Mouse (Mus musculus) lung, postnatal 0 days (tissue): Measurements from ENCODE around the gene Pou2f1. TPM values are rescaled to one million over a fixed set of nuclear protein-coding genes. Genes with fewer than 3 reads are reported as not detected.

ENCODE experiments used
- ATAC-seq: fragments of 200-750 bp; cut with Nextera tagmentation; 2 replicates; pipeline ENCODE4 v1.8.0; 2017; ENCODE audit warnings: moderate library complexity
- DNase-seq: peaks from one replicate; pipeline ENCODE4 v3.0.0-alpha.2; 2016; ENCODE audit warnings: low spot score
- H3K27ac ChIP-seq: fragments of 300-500 bp; sonication (generic); 2 replicates; pipeline ENCODE4 v1.5.1; 2014; ENCODE audit warnings: antibody characterized with exemption, mild to moderate bottlenecking, low read length, mixed read lengths
- H3K27me3 ChIP-seq: fragments of 300-500 bp; sonication (generic); replicated peaks from 2 replicates; pipeline ENCODE4 v1.6.1; 2014; ENCODE audit warnings: low read length, mixed read lengths; ENCODE audit not compliant: insufficient read depth
- H3K36me3 ChIP-seq: fragments of 300-500 bp; sonication (generic); 2 replicates; pipeline ENCODE4 v1.6.1; 2014; ENCODE audit warnings: low read length, mixed read lengths; ENCODE audit not compliant: insufficient read depth
- H3K4me1 ChIP-seq: fragments of 300-500 bp; sonication (generic); 2 replicates; pipeline ENCODE4 v1.6.1; 2014; ENCODE audit warnings: antibody characterized with exemption, low read depth, low read length, mixed read lengths; ENCODE audit not compliant: insufficient read depth
- H3K4me2 ChIP-seq: fragments of 300-500 bp; sonication (generic); replicated peaks from 2 replicates; pipeline ENCODE4 v1.6.1; 2014; ENCODE audit warnings: low read depth, mild to moderate bottlenecking, low read length, moderate library complexity, mixed read lengths
- H3K4me3 ChIP-seq: fragments of 300-500 bp; sonication (generic); 2 replicates; pipeline ENCODE4 v1.5.1; 2014; ENCODE audit warnings: low read depth, low read length
- H3K9ac ChIP-seq: fragments of 300-500 bp; sonication (generic); replicated peaks from 2 replicates; pipeline ENCODE4 v1.6.1; 2014; ENCODE audit warnings: low read depth, mild to moderate bottlenecking
- H3K9me3 ChIP-seq: fragments of 300-500 bp; sonication (generic); 2 replicates; pipeline ENCODE4 v1.6.1; 2016; ENCODE audit warnings: low read length, mixed read lengths
- CTCF ChIP-seq: IDR thresholded peaks from 2 replicates; pipeline ENCODE4 v1.5.1; 2016; ENCODE audit warnings: antibody characterized with exemption, mild to moderate bottlenecking
- EP300 ChIP-seq: IDR thresholded peaks from 2 replicates; pipeline ENCODE4 v1.6.1; 2016; ENCODE audit warnings: antibody characterized with exemption, mild to moderate bottlenecking, control low read depth
- WGBS: fragments of 180-500 bp; shearing (Covaris S2); extraction: QIAGEN DNeasy Blood & Tissue Kit; methylation state at CpG from one replicate; pipeline ENCODE4 v1.1.7; 2014; 5-methylcytosine and 5-hydroxymethylcytosine counted together
- polyA plus RNA-seq: library from polyadenylated mRNA; unstranded; fragments of >200 nt; fragmentation: Nextera tagmentation; extraction: Ambion mirVana; gene quantifications from 2 replicates; pipeline ENCODE4 v1.2.1, GENCODE M21; 2015

Pou2f1 gene
- polyA plus RNA-seq, 1 experiment from 2014 or later = 7.9 TPM

DNA sequence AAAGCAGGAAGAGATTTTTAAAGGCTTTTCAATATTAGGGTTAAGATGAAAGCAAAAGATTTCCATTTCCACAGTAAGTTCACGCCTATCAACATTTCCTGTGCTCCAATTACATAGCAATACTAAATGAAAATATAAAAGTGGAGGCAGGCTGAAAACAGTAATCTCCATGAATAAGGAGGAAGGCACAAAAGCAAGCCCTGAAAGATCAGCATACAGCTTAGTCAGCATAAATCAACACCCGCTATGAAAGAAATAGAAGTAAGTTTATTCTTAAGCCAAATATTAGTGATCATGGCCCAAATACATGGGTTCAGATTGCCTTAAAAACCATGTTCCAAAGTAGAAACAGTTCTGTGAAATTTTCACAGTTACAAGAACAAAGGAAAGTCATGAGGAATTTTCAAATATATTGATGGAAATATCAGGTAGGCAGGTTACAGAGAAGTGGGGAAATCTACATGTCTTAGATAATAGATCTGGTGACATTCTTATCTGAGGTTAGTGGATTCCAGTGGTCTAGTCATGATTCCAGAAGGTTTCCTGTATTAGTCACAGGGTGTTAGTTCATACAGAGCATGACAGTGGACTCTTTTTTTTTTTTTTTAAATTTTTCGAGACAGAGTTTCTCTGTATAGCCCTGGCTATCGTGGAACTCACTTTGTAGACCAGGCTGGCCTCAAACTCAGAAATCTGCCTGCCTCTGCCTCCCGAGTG lies 6.3 kb upstream of the Pou2f1 start:
- H3K9me3 ChIP-seq = no peaks in the 10 kb centered on the region
- ATAC-seq (no peak), DNase-seq (no peak)
- no peaks in the 10 kb centered on the region for H3K27me3 ChIP-seq
- WGBS = 84% methylated on average over 5 of the region's 5 CpGs
- H3K4me1 ChIP-seq = no peaks in the 10 kb centered on the region
- no peak overlapping the region for H3K9ac ChIP-seq
- H3K27ac ChIP-seq = no peak overlapping the region
- no peaks in the 10 kb centered on the region for H3K36me3 ChIP-seq
- TF ChIP-seq EP300 (no peak), CTCF (no peak)
- no peak overlapping the region for H3K4me2 ChIP-seq
- no peak overlapping the region for H3K4me3 ChIP-seq

GRCm38 (mm10) chr1:166007026-166007425 lies 4.5 kb upstream of the Pou2f1 start:
- Histone ChIP-seq H3K9ac (no peak overlapping the region), H3K4me3 (no peak overlapping the region), H3K9me3 (no peaks in the 10 kb centered on the region), H3K27me3 (no peaks in the 10 kb centered on the region), H3K27ac (no peak overlapping the region), H3K36me3 (no peaks in the 10 kb centered on the region), H3K4me1 (no peaks in the 10 kb centered on the region), H3K4me2 (no peak overlapping the region)
- ATAC-seq (no peak), DNase-seq (no peak)
- TF ChIP-seq EP300 (no peak), CTCF (no peak)
- 40% methylated on average over 3 of the region's 3 CpGs for WGBS

DNA sequence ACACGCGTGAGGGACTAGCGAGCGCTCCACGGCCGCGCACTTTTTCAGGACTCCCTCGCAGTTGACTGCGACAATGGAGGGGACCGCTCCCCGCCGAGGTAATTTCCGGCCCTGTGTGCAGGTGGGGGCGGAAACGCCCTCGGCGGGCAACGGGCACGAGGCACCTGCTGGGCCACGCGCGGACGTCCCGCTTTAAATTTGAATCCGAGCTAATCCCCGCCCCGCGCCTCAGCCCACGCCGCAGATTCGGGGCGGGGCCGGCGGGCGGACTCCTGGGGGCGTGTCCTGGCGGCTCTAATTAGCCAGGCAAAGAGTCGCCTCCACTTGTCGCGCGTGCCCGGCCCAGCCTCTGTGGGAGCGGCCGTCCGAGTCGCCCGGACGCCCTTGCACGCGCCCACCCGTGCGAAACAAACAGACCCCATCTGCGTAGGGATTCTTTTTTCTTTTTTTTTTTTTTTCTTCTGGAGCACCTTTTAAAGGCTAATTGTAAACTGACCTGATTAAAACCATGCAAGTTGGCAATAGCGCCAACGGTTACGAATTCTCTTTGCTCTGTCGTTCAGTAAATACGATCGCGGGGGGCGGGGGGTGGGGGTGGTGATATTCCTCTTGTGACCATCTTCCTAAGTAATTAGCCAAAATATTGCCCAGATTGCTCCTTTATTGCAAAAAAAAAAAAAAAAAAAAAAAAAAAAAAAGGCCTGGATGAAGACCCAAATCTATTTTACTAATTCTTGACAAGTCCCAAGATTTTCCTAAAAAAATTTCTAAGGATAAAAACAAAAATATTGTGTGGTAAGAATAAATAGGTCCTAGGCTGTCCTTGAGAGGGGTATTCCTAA lies 924 bp upstream of the Pou2f1 start:
- Histone ChIP-seq H3K36me3 (no peaks in the 10 kb centered on the region), H3K9me3 (no peaks in the 10 kb centered on the region), H3K27ac (peak overlapping the region; percentile 66; the same call in 1 of the 2 replicates), H3K9ac (no peak overlapping the region), H3K4me1 (no peaks in the 10 kb centered on the region; the same call in 1 of the 2 replicates), H3K4me3 (peak overlapping the region; percentile 53), H3K27me3 (no peaks in the 10 kb centered on the region), H3K4me2 (peak overlapping the region; percentile 70)
- WGBS = under 1% methylated on average over 60 of the region's 61 CpGs
- no peak for TF ChIP-seq CTCF
- no peak for TF ChIP-seq EP300
- peak; percentile 87 for ATAC-seq
- peak; percentile 96 for DNase-seq

GRCm38 (mm10) chr1:166001904-166002489 lies 481 bp downstream of the Pou2f1 start:
- WGBS = 0% methylated on average over 5 of the region's 70 CpGs
- no peak for DNase-seq
- H3K27ac ChIP-seq = peak overlapping the region; percentile 90
- peak overlapping the region; percentile 91 for H3K9ac ChIP-seq
- H3K27me3 ChIP-seq = no peaks in the 10 kb centered on the region
- peak; percentile 31 for ATAC-seq
- H3K4me1 ChIP-seq = no peaks in the 10 kb centered on the region; the same call in 1 of the 2 replicates
- H3K4me3 ChIP-seq = peak overlapping the region; percentile 93
- no peaks in the 10 kb centered on the region for H3K9me3 ChIP-seq
- H3K4me2 ChIP-seq = peak overlapping the region; percentile 99
- TF ChIP-seq CTCF (no peak), EP300 (no peak)
- no peaks in the 10 kb centered on the region for H3K36me3 ChIP-seq

GRCm38 (mm10) chr1:166001121-166001903 lies 1.2 kb downstream of the Pou2f1 start:
- Histone ChIP-seq H3K4me1 (no peaks in the 10 kb centered on the region; the same call in 1 of the 2 replicates), H3K4me3 (peak overlapping the region; percentile 93), H3K27ac (peak overlapping the region; percentile 90), H3K36me3 (no peaks in the 10 kb centered on the region), H3K9ac (peak overlapping the region; percentile 91), H3K27me3 (no peaks in the 10 kb centered on the region), H3K4me2 (peak overlapping the region; percentile 99), H3K9me3 (no peaks in the 10 kb centered on the region)
- WGBS = 3% methylated on average over 31 of the region's 48 CpGs
- TF ChIP-seq CTCF = no peak
- no peak for TF ChIP-seq EP300
- ATAC-seq (no peak), DNase-seq (peak; percentile 65)
